Mouse (Mus musculus): ENCODE data around the gene 9430097D07Rik.

GRCm38 (mm10) chr2:32608778-32609435 lies 33.4 kb upstream of the 9430097D07Rik start:
- no peak for TF ChIP-seq MYOD1 (IDR thresholded peaks at IDR 0.05; ENCODE audit: control insufficient read depth, insufficient read length, low read depth)
- TF ChIP-seq CTCF (IDR thresholded peaks at IDR 0.05; ENCODE audit: control insufficient read depth, insufficient read depth, insufficient read length): no peak
- no peak for TF ChIP-seq USF1 (IDR thresholded peaks at IDR 0.05; ENCODE audit: low read depth)
- no peak for TF ChIP-seq MAX (IDR thresholded peaks at IDR 0.05)
- no peak for TF ChIP-seq MYOG (IDR thresholded peaks at IDR 0.05; ENCODE audit: control insufficient read depth, extremely low read depth, insufficient read length)

Measured in C2C12 (cell line).